ENCODE assay signal across 9 mouse cellular contexts in genomic region chr2:181931077-181931815, GRCm38 (mm10). TPM values are rescaled to one million over a fixed set of nuclear protein-coding genes. Genes with fewer than 3 reads are reported as not detected.
DNase-seq lines count a peak whose midpoint lies in the region; ATAC-seq lines count a peak whose summit lies in the region.
"Not testable (repeated sequence)": the region's sequence is repeated elsewhere in the genome, so short reads cannot be mapped to it uniquely, and the experiment has no call there.
"Had no signal": no experiment of that assay in that cellular context is flagged by ENCODE, and none has a peak within 500 bp of the region (broad histone marks: within the 10 kb centered on the region; RNA-seq: fewer than 3 reads in every experiment).

No protein-coding gene starts in this region.

- not testable (repeated sequence) for H3K4me1 ChIP-seq in intestine, embryonic 14.5 days (replicated peaks; ENCODE audit: control insufficient read depth, insufficient read depth, low read length)

- H3K27me3 ChIP-seq in intestine, embryonic 14.5 days (replicated peaks; ENCODE audit: control insufficient read depth, insufficient read depth, low read length), result not testable (repeated sequence)

- H3K36me3 ChIP-seq in intestine, embryonic 14.5 days (ENCODE audit: control insufficient read depth, insufficient read depth, low read length), result not testable (repeated sequence)

- not testable (repeated sequence) for H3K9me3 ChIP-seq in intestine, embryonic 14.5 days (ENCODE audit: control insufficient read depth, low read length)

- peak; percentile 65; the same call in 1 of the 2 replicates for ATAC-seq in intestine, embryonic 14.5 days (replicated peaks; ENCODE audit: low FRiP score, low TSS enrichment, low read depth)
- ATAC-seq in megakaryocyte-erythroid progenitor cell, adult 5-6 weeks (replicated peaks; ENCODE audit: low FRiP score, low TSS enrichment, poor library complexity, severe bottlenecking), result peak; percentile 87

- H3K9ac ChIP-seq in intestine, embryonic 14.5 days (ENCODE audit: low read length), result not testable (repeated sequence)

- peak; percentile 88 for DNase-seq in ZHBTc4 (ENCODE audit: low read depth, low spot score)
- peak; percentile 82 for DNase-seq in embryo, embryonic 10 days (ENCODE audit: low spot score)
- peak; percentile 72 for DNase-seq in gastrocnemius, postnatal 10 days
- DNase-seq in intestine, embryonic 14.5 days (ENCODE audit: low spot score), result peak; percentile 80
- DNase-seq in left cerebral cortex, postnatal 25 days (ENCODE audit: low spot score in 2 of 2), result peak; percentile 4 to 9
- DNase-seq in right cerebral cortex, postnatal 4 days, result peak; percentile 72

- intact Hi-C loops in left cerebral cortex, postnatal 25 days (cut with DNase I), result not testable (repeated sequence)

- not testable (repeated sequence) for H3K27ac ChIP-seq in intestine, embryonic 14.5 days (ENCODE audit: low read depth)

- not testable (repeated sequence) for H3K4me3 ChIP-seq in intestine, embryonic 14.5 days (ENCODE audit: low read depth, low read length)

- 79% methylated on average over 3 of the region's 3 CpGs for WGBS in intestine, embryonic 14.5 days

- not testable (repeated sequence) for H3K4me2 ChIP-seq in intestine, embryonic 14.5 days (ENCODE audit: low read length)

RNA-seq across cellular contexts. Expression of gene Gm14496, which starts 59.7 kb away (rescaled TPM):
- total RNA-seq in gastrocnemius, postnatal 10 days (2021), result not detected
- polyA plus RNA-seq in intestine, embryonic 14.5 days (2014; fragmentation: Nextera tagmentation; extraction: Ambion mirVana), result not detected in 2 replicates
- not detected for total RNA-seq in left cerebral cortex, postnatal 25 days (2021)
- not detected in 2 replicates for total RNA-seq in megakaryocyte-erythroid progenitor cell, adult 5-6 weeks (2014; fragmentation: Nextera tagmentation)
- not detected in 2 replicates for total RNA-seq in megakaryocyte-erythroid progenitor cell, adult 5-6 weeks (2017)
- total RNA-seq: heart, postnatal 25 days had no signal
- polyA plus RNA-seq: stomach, embryonic 16.5 days had no signal

Comparison
In these comparisons a context has a peak if more than half of its experiments do, and no peak if none do; other contexts are left out.
1. DNase-seq: peak in every context shown above with its lines; median percentile 88 in ZHBTc4; 82 in embryo, embryonic 10 days; 80 in intestine, embryonic 14.5 days; 72 in gastrocnemius, postnatal 10 days; 72 in right cerebral cortex, postnatal 4 days; 6 in left cerebral cortex, postnatal 25 days.